Mouse (Mus musculus): ENCODE measurements at regions not wholly inside any gene's neighbourhood (a gene's known extent, or its start where the extent isn't known, plus 50 kb on each side); places are given as distances from the start of the nearest gene placed in this dataset.
A peak's percentile ranks its signal among the peaks of the same experiment; 100 is the strongest.

- Histone ChIP-seq H3K27ac (ENCODE audit: low read depth, low read length) (no peak overlapping the region), H3K27me3 (replicated peaks; ENCODE audit: control insufficient read depth, insufficient read depth, low read length) (no peaks in the 10 kb centered on the region), H3K9me3 (ENCODE audit: control insufficient read depth) (no peaks in the 10 kb centered on the region), H3K9ac (ENCODE audit: low read depth, low read length) (no peak overlapping the region), H3K4me1 (replicated peaks; ENCODE audit: control insufficient read depth, insufficient read depth, low read length) (no peaks in the 10 kb centered on the region), H3K4me2 (replicated peaks; ENCODE audit: low read depth) (no peak overlapping the region), H3K4me3 (ENCODE audit: low read depth, low read length) (no peak overlapping the region), H3K36me3 (ENCODE audit: control insufficient read depth, insufficient read depth) (no peaks in the 10 kb centered on the region)
- ATAC-seq: no peak
- WGBS: 86% methylated on average over 3 of the region's 3 CpGs
- TF ChIP-seq CTCF (IDR thresholded peaks at IDR 0.05; ENCODE audit: low read depth): no peak
Observed at GRCm38 (mm10) chr1:185802156-185802555, 315.0 kb downstream of the Lyplal1 start.

GRCm38 (mm10) chr1:185814901-185815300 lies 302.2 kb downstream of the Lyplal1 start:
- H3K4me2 ChIP-seq (replicated peaks; ENCODE audit: low read depth): no peak overlapping the region
- 92% methylated on average over 3 of the region's 3 CpGs for WGBS
- no peak overlapping the region for H3K27ac ChIP-seq (ENCODE audit: low read depth, low read length)
- H3K4me1 ChIP-seq (replicated peaks; ENCODE audit: control insufficient read depth, insufficient read depth, low read length): no peaks in the 10 kb centered on the region
- H3K36me3 ChIP-seq (ENCODE audit: control insufficient read depth, insufficient read depth): no peaks in the 10 kb centered on the region
- peak; percentile 39 for TF ChIP-seq CTCF (IDR thresholded peaks at IDR 0.05; ENCODE audit: low read depth)
- no peaks in the 10 kb centered on the region for H3K9me3 ChIP-seq (ENCODE audit: control insufficient read depth)
- H3K4me3 ChIP-seq (ENCODE audit: low read depth, low read length): no peak overlapping the region
- H3K27me3 ChIP-seq (replicated peaks; ENCODE audit: control insufficient read depth, insufficient read depth, low read length): no peaks in the 10 kb centered on the region
- no peak overlapping the region for H3K9ac ChIP-seq (ENCODE audit: low read depth, low read length)
- ATAC-seq: no peak

- 39% methylated on average over 5 of the region's 5 CpGs for WGBS
- no peak overlapping the region for H3K27ac ChIP-seq (ENCODE audit: low read depth, low read length)
- no peaks in the 10 kb centered on the region for H3K27me3 ChIP-seq (replicated peaks; ENCODE audit: control insufficient read depth, insufficient read depth, low read length)
- no peaks in the 10 kb centered on the region for H3K4me1 ChIP-seq (replicated peaks; ENCODE audit: control insufficient read depth, insufficient read depth, low read length)
- no peak overlapping the region for H3K4me3 ChIP-seq (ENCODE audit: low read depth, low read length)
- no peak for TF ChIP-seq CTCF (IDR thresholded peaks at IDR 0.05; ENCODE audit: low read depth)
- H3K9me3 ChIP-seq (ENCODE audit: control insufficient read depth): no peaks in the 10 kb centered on the region
- no peaks in the 10 kb centered on the region for H3K36me3 ChIP-seq (ENCODE audit: control insufficient read depth, insufficient read depth)
- no peak for ATAC-seq
- H3K4me2 ChIP-seq (replicated peaks; ENCODE audit: low read depth): no peak overlapping the region
- H3K9ac ChIP-seq (ENCODE audit: low read depth, low read length): no peak overlapping the region
Observed at GRCm38 (mm10) chr1:185819044-185819443, 298.1 kb downstream of the Lyplal1 start.

- no peak for ATAC-seq
- H3K27ac ChIP-seq (ENCODE audit: low read depth, low read length): no peak overlapping the region
- H3K4me2 ChIP-seq (replicated peaks; ENCODE audit: low read depth): no peak overlapping the region
- no peaks in the 10 kb centered on the region for H3K27me3 ChIP-seq (replicated peaks; ENCODE audit: control insufficient read depth, insufficient read depth, low read length)
- H3K36me3 ChIP-seq (ENCODE audit: control insufficient read depth, insufficient read depth): no peaks in the 10 kb centered on the region
- H3K4me3 ChIP-seq (ENCODE audit: low read depth, low read length): no peak overlapping the region
- WGBS: 61% methylated on average over 8 of the region's 8 CpGs
- H3K4me1 ChIP-seq (replicated peaks; ENCODE audit: control insufficient read depth, insufficient read depth, low read length): no peaks in the 10 kb centered on the region
- no peaks in the 10 kb centered on the region for H3K9me3 ChIP-seq (ENCODE audit: control insufficient read depth)
- TF ChIP-seq CTCF (IDR thresholded peaks at IDR 0.05; ENCODE audit: low read depth): no peak
- no peak overlapping the region for H3K9ac ChIP-seq (ENCODE audit: low read depth, low read length)
Observed at GRCm38 (mm10) chr1:185822241-185822640, 294.9 kb downstream of the Lyplal1 start.

GRCm38 (mm10) chr1:185823226-185823625 lies 293.9 kb downstream of the Lyplal1 start:
- Histone ChIP-seq H3K27ac (ENCODE audit: low read depth, low read length) (no peak overlapping the region), H3K4me2 (replicated peaks; ENCODE audit: low read depth) (no peak overlapping the region), H3K4me3 (ENCODE audit: low read depth, low read length) (no peak overlapping the region), H3K36me3 (ENCODE audit: control insufficient read depth, insufficient read depth) (no peaks in the 10 kb centered on the region), H3K27me3 (replicated peaks; ENCODE audit: control insufficient read depth, insufficient read depth, low read length) (no peaks in the 10 kb centered on the region), H3K4me1 (replicated peaks; ENCODE audit: control insufficient read depth, insufficient read depth, low read length) (no peaks in the 10 kb centered on the region), H3K9me3 (ENCODE audit: control insufficient read depth) (no peaks in the 10 kb centered on the region), H3K9ac (ENCODE audit: low read depth, low read length) (no peak overlapping the region)
- no peak for ATAC-seq
- WGBS: 53% methylated on average over 4 of the region's 4 CpGs
- no peak for TF ChIP-seq CTCF (IDR thresholded peaks at IDR 0.05; ENCODE audit: low read depth)

GRCm38 (mm10) chr1:185823956-185824355 lies 293.2 kb downstream of the Lyplal1 start:
- TF ChIP-seq CTCF (IDR thresholded peaks at IDR 0.05; ENCODE audit: low read depth): no peak
- no peak overlapping the region for H3K4me2 ChIP-seq (replicated peaks; ENCODE audit: low read depth)
- no peak for ATAC-seq
- no peaks in the 10 kb centered on the region for H3K4me1 ChIP-seq (replicated peaks; ENCODE audit: control insufficient read depth, insufficient read depth, low read length)
- WGBS: 33% methylated on average over 5 of the region's 5 CpGs
- H3K9ac ChIP-seq (ENCODE audit: low read depth, low read length): no peak overlapping the region
- no peak overlapping the region for H3K27ac ChIP-seq (ENCODE audit: low read depth, low read length)
- H3K27me3 ChIP-seq (replicated peaks; ENCODE audit: control insufficient read depth, insufficient read depth, low read length): no peaks in the 10 kb centered on the region
- no peaks in the 10 kb centered on the region for H3K9me3 ChIP-seq (ENCODE audit: control insufficient read depth)
- no peak overlapping the region for H3K4me3 ChIP-seq (ENCODE audit: low read depth, low read length)
- no peaks in the 10 kb centered on the region for H3K36me3 ChIP-seq (ENCODE audit: control insufficient read depth, insufficient read depth)

- Histone ChIP-seq H3K36me3 (ENCODE audit: control insufficient read depth, insufficient read depth) (no peaks in the 10 kb centered on the region), H3K4me3 (ENCODE audit: low read depth, low read length) (no peak overlapping the region)
- WGBS: 69% methylated on average over 2 of the region's 2 CpGs
Observed at GRCm38 (mm10) chr1:185827986-185828385, 289.1 kb downstream of the Lyplal1 start.

More at GRCm38 (mm10) chr1:185827986-185828385, 289.1 kb downstream of the Lyplal1 start:
- no peak overlapping the region for H3K9ac ChIP-seq (ENCODE audit: low read depth, low read length)
- H3K27me3 ChIP-seq (replicated peaks; ENCODE audit: control insufficient read depth, insufficient read depth, low read length): no peaks in the 10 kb centered on the region
- H3K4me1 ChIP-seq (replicated peaks; ENCODE audit: control insufficient read depth, insufficient read depth, low read length): no peaks in the 10 kb centered on the region
- no peaks in the 10 kb centered on the region for H3K9me3 ChIP-seq (ENCODE audit: control insufficient read depth)
- no peak for TF ChIP-seq CTCF (IDR thresholded peaks at IDR 0.05; ENCODE audit: low read depth)
- no peak overlapping the region for H3K4me2 ChIP-seq (replicated peaks; ENCODE audit: low read depth)
- ATAC-seq: no peak
- H3K27ac ChIP-seq (ENCODE audit: low read depth, low read length): no peak overlapping the region

All from intestine, postnatal 0 days (tissue).